Mouse (Mus musculus): Measurements from ENCODE around the gene Gm27027. TPM values are rescaled to one million over a fixed set of nuclear protein-coding genes. Genes with fewer than 3 reads are reported as not detected.

Gene Gm27027
- polyA plus RNA-seq, 1 experiment, result not detected

GRCm38 (mm10) chr2:93909716-93910115 lies 86.4 kb downstream of the Gm27027 start:
- Histone ChIP-seq H3K36me3 (ENCODE audit: control insufficient read depth, insufficient read depth, low read length, poor library complexity, severe bottlenecking) (no peaks in the 10 kb centered on the region), H3K4me3 (ENCODE audit: low read depth, low read length) (no peak overlapping the region), H3K4me1 (ENCODE audit: control insufficient read depth, insufficient read depth, low read length) (peaks cover 2% of the 10 kb centered on the region), H3K9ac (ENCODE audit: low read depth, poor library complexity, severe bottlenecking) (no peak overlapping the region), H3K9me3 (replicated peaks; ENCODE audit: control insufficient read depth, insufficient read depth, low read length, poor library complexity, severe bottlenecking) (no peaks in the 10 kb centered on the region), H3K27me3 (ENCODE audit: control insufficient read depth, insufficient read depth, low read length, poor library complexity, severe bottlenecking) (no peaks in the 10 kb centered on the region), H3K27ac (ENCODE audit: insufficient read depth, low read length) (no peak overlapping the region)
- TF ChIP-seq POLR2A (IDR thresholded peaks at IDR 0.05; ENCODE audit: insufficient read depth, low read length) (no peak), EP300 (IDR thresholded peaks at IDR 0.05; ENCODE audit: insufficient read depth, low read depth, low read length) (no peak), CTCF (IDR thresholded peaks at IDR 0.05; ENCODE audit: low read depth, low read length) (no peak)

DNA sequence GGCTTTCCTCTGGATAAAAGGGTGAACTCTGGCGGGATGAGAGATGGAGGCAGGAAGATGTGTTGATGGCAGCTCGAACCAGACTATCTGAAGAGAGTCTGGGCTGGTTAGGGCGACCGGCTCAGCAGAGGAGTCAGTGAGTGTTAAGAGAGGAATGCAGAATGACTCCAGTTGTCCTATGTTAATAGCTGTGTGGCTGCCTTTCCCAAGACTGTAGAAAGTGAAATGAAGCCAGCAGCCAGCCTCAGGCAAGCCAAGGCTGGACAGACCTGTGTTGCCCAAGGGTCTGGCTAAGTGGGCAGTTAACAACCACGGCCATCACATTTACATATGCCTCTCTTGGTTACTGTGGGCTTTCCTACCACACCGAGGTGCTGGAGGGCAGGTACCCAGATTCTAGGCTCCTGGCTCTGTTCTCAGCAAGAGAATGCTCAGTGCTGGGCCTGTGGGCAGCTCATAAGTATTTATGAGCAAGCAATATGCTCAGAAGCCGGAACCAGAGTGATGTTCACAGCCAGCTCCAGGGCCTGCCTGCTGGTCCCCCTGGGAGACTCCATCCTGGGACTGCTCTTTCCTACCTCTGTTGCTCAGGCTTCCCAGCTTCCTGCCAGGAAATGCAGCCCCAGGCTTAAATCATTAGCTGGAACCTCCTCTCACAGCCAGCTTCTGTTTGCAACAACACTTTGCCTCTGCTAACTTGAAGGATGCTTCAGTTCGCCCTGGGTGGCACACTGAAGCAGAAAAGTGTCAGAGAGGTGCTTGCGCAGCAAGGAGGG lies 88.4 kb downstream of the Gm27027 start:
- Histone ChIP-seq H3K27ac (ENCODE audit: insufficient read depth, low read length) (no peak overlapping the region), H3K27me3 (ENCODE audit: control insufficient read depth, insufficient read depth, low read length, poor library complexity, severe bottlenecking) (no peaks in the 10 kb centered on the region), H3K9ac (ENCODE audit: low read depth, poor library complexity, severe bottlenecking) (no peak overlapping the region), H3K9me3 (replicated peaks; ENCODE audit: control insufficient read depth, insufficient read depth, low read length, poor library complexity, severe bottlenecking) (no peaks in the 10 kb centered on the region), H3K36me3 (ENCODE audit: control insufficient read depth, insufficient read depth, low read length, poor library complexity, severe bottlenecking) (no peaks in the 10 kb centered on the region), H3K4me3 (ENCODE audit: low read depth, low read length) (no peak overlapping the region), H3K4me1 (ENCODE audit: control insufficient read depth, insufficient read depth, low read length) (peaks cover 2% of the 10 kb centered on the region)
- TF ChIP-seq POLR2A (IDR thresholded peaks at IDR 0.05; ENCODE audit: insufficient read depth, low read length) (no peak), CTCF (IDR thresholded peaks at IDR 0.05; ENCODE audit: low read depth, low read length) (no peak), EP300 (IDR thresholded peaks at IDR 0.05; ENCODE audit: insufficient read depth, low read depth, low read length) (no peak)

Other genes starting within 250 kb of the Gm27027 start
- gene Ext2, start 173.8 kb downstream of the Gm27027 start, polyA plus RNA-seq (2011; ENCODE audit: insufficient read depth, insufficient read length, low read depth, missing spikeins), result 32.8 and 36.6 TPM in 2 replicates
- 3.5 and 4.8 TPM in 2 replicates for gene Accs, start 146.4 kb downstream of the Gm27027 start, polyA plus RNA-seq (2011; ENCODE audit: insufficient read depth, insufficient read length, low read depth, missing spikeins)
- gene Accsl, start 127.2 kb downstream of the Gm27027 start, polyA plus RNA-seq (2011; ENCODE audit: insufficient read depth, insufficient read length, low read depth, missing spikeins), result 1.3 TPM in 1 of 2 replicates, not detected in the other
- gene Gm13889, start 39.2 kb downstream of the Gm27027 start, polyA plus RNA-seq (2011; ENCODE audit: insufficient read depth, insufficient read length, low read depth, missing spikeins), result 0.49 TPM in 1 of 2 replicates, not detected in the other
- gene Alkbh3, start 14.5 kb upstream of the Gm27027 start, polyA plus RNA-seq (2011; ENCODE audit: insufficient read depth, insufficient read length, low read depth, missing spikeins), result 31.3 and 35.7 TPM in 2 replicates
- gene Hsd17b12, start 161.6 kb upstream of the Gm27027 start, polyA plus RNA-seq (2011; ENCODE audit: insufficient read depth, insufficient read length, low read depth, missing spikeins), result 95.3 and 101 TPM in 2 replicates